Mouse (Mus musculus): ENCODE results near the gene Kcnma1. TPM values are rescaled to one million over a fixed set of nuclear protein-coding genes. Genes with fewer than 3 reads are reported as not detected.

Kcnma1 gene
- polyA plus RNA-seq, 1 experiment from 2014 or later = 2.8 TPM

DNA sequence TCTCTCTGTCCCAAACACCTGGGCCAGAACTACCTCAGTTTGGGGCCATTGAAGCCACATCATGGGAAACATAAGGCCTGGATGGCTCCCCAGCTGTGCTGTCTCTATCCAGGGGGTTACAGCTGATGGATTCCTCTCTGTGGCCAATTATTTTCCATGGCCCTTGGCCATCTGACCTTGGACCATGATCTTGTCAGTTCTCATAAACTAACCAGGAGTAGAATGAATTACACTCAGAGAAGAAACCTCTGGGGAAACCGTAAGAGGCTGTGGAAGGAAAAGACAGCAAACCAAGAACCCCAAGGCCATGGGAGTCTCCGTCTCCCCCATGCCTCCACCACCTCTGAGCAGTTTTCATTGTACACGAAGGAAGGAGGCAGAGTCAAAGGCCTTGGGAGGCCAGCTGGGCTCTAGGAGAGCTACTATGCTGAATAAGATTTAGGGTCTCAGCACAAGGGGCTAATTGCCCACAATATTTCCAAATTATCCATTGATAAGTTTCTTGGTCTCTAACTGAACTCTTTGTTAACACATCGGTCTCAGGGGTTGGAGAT is 491.6 kb downstream of the Kcnma1 start:
- in situ Hi-C loops (cut with MboI; ENCODE audit: low pct_unique_long_range_greater_than_20kb) = no loop called here
- ChIA-PET CTCF (interaction anchor here (1.1 kb wide), 1 partner anchor 9 kb away, joined by 3 read pairs; no protein-coding TSS in a partner anchor), POLR2A (no interaction called here)
- DNase-seq (ENCODE audit: low read depth, low spot score) (no peak), ATAC-seq (no peak)
- H3K27me3 ChIP-seq = peaks cover 4% of the 10 kb centered on the region
- no peak for TF ChIP-seq CTCF (IDR thresholded peaks at IDR 0.05)

DNA sequence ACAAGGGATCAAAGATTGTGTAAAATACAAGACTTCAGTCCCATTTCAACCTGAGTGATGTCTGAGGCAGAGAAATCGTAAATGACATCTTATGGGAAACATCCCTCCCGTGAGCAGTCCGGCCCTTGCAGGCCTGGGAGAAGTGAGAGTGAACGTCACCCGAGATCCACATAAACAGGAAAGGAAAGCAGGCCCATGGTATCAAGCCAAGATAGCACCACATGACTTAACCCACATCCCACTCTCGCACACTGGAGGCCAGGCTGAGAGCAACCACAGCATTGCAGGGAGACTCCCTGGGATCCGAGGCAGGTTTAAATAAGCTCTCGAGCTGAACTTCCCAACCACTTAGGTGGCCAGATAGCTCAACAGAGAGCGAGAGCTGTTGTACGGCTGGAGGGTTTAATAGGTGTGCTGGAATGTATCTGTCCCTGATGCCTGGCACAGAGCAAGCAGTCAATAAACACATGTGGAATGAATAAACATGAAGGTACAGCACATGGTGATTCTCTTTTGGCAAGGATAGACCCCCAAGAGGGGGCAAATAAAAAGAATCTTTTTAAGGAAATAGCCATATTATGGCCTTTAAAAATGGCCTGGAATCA is 493.1 kb downstream of the Kcnma1 start:
- peaks cover 4% of the 10 kb centered on the region for H3K27me3 ChIP-seq
- ChIA-PET POLR2A (no interaction called here), CTCF (interaction anchor here (1.1 kb wide), 1 partner anchor 10 kb away, joined by 3 read pairs; no protein-coding TSS in a partner anchor)
- ATAC-seq (no peak), DNase-seq (ENCODE audit: low read depth, low spot score) (no peak)
- no peak for TF ChIP-seq CTCF (IDR thresholded peaks at IDR 0.05)
- in situ Hi-C loops (cut with MboI; ENCODE audit: low pct_unique_long_range_greater_than_20kb) = no loop called here

DNA sequence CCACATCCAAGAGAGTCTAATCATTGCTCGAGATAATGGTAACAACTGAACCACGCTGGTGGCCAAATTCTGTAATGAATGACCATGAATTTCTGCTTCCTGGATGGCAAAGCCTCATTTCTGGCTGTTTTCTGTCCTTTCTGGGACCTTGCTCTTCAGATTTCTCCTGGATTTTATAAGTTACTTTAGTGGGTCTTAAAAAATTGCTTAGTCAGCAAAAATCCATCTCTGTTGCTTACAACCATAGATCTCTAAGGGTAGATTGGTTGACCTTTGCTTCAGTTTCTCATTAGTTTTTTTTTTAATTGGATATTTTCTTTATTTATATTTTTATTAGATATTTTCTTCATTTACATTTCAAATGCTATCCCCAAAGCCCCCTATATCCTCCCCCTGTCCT is 496.9 kb downstream of the Kcnma1 start:
- DNase-seq (ENCODE audit: low read depth, low spot score) (no peak), ATAC-seq (no peak)
- CTCF ChIA-PET = no interaction called here
- no peaks in the 10 kb centered on the region for H3K27me3 ChIP-seq
- POLR2A ChIA-PET = no interaction called here
- in situ Hi-C loops (cut with MboI; ENCODE audit: low pct_unique_long_range_greater_than_20kb) = no loop called here
- no peak for TF ChIP-seq CTCF (IDR thresholded peaks at IDR 0.05)

DNA sequence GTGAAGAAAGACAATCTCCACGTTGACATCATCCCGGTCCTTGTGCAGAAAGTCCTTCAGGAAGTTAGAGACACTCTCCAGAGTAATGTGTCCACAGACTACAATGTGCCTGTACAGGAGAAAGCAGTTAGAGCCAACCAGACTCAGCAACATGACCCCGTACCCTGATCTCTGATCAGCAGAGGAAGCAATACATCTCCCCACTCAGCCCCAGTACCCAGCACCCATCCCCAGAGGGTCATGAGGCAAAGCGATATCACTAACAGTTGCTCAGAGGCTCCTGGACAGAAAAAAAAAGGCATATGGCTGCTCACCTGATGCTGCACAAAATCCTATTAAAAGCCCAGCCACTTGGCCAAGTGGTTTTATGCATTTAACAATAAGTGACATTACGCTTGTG is 504.5 kb downstream of the Kcnma1 start:
- DNase-seq (ENCODE audit: low read depth, low spot score) (no peak), ATAC-seq (no peak)
- CTCF ChIA-PET = no interaction called here
- H3K27me3 ChIP-seq = peaks cover 3% of the 10 kb centered on the region
- TF ChIP-seq CTCF (IDR thresholded peaks at IDR 0.05) = no peak
- in situ Hi-C loops (cut with MboI; ENCODE audit: low pct_unique_long_range_greater_than_20kb) = no loop called here
- POLR2A ChIA-PET = no interaction called here

DNA sequence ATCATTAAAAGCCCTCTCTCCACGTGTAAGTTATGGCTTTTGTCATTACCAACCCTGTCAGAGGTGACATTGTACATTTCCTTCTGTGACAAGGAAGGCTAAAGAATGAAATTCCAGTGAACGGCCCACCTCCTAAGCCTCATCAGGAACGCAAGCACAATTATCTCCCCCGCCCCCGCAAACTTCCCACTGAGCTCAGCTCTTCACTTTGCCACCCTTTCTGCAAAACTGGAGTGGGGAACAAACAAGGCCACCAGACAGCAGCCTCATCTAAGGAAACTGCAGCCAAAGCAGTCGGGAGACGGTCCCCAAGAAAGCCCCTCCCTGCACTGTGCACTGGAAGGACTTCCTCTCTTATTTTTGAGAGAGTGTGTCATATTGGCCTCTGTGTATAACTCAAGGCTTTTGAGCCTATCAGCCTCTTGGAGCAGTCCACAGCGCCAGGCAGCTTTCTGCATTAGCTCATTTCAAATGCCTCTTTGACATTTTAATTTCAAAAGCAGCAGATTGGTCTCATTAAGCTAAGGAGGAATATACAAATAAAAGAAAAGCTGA is 512.0 kb downstream of the Kcnma1 start:
- in situ Hi-C loops (cut with MboI; ENCODE audit: low pct_unique_long_range_greater_than_20kb) = no loop called here
- TF ChIP-seq CTCF (IDR thresholded peaks at IDR 0.05) = no peak
- DNase-seq (ENCODE audit: low read depth, low spot score) (no peak), ATAC-seq (no peak)
- ChIA-PET POLR2A (no interaction called here), CTCF (no interaction called here)
- peaks cover 5% of the 10 kb centered on the region for H3K27me3 ChIP-seq

GRCm38 (mm10) chr14:23496801-23497200 is 517.5 kb downstream of the Kcnma1 start:
- no peak for ATAC-seq
- DNase-seq (ENCODE audit: low read depth, low spot score) = no peak
- no peak for TF ChIP-seq CTCF (IDR thresholded peaks at IDR 0.05)
- ChIA-PET POLR2A (interaction anchor here (0.6 kb wide), 1 partner anchor 70 kb away, joined by 3 read pairs; no protein-coding TSS in a partner anchor), CTCF (no interaction called here)
- H3K27me3 ChIP-seq = no peaks in the 10 kb centered on the region
- in situ Hi-C loops (cut with MboI; ENCODE audit: low pct_unique_long_range_greater_than_20kb) = no loop called here

GRCm38 (mm10) chr14:23496236-23496740 is 518.0 kb downstream of the Kcnma1 start:
- TF ChIP-seq CTCF (IDR thresholded peaks at IDR 0.05) = no peak
- CTCF ChIA-PET = no interaction called here
- DNase-seq (ENCODE audit: low read depth, low spot score) (no peak), ATAC-seq (no peak)
- H3K27me3 ChIP-seq = no peaks in the 10 kb centered on the region
- POLR2A ChIA-PET = interaction anchor here (0.6 kb wide), 1 partner anchor 69 kb away, joined by 3 read pairs; no protein-coding TSS in a partner anchor
- in situ Hi-C loops (cut with MboI; ENCODE audit: low pct_unique_long_range_greater_than_20kb) = no loop called here

GRCm38 (mm10) chr14:23494496-23494800 is 519.8 kb downstream of the Kcnma1 start:
- TF ChIP-seq CTCF (IDR thresholded peaks at IDR 0.05) = no peak
- ChIA-PET CTCF (interaction anchor here (1.0 kb wide), 1 partner anchor 10 kb away, joined by 3 read pairs; no protein-coding TSS in a partner anchor), POLR2A (no interaction called here)
- no peak for ATAC-seq
- in situ Hi-C loops (cut with MboI; ENCODE audit: low pct_unique_long_range_greater_than_20kb) = no loop called here
- H3K27me3 ChIP-seq = no peaks in the 10 kb centered on the region
- DNase-seq (ENCODE audit: low read depth, low spot score) = no peak

DNA sequence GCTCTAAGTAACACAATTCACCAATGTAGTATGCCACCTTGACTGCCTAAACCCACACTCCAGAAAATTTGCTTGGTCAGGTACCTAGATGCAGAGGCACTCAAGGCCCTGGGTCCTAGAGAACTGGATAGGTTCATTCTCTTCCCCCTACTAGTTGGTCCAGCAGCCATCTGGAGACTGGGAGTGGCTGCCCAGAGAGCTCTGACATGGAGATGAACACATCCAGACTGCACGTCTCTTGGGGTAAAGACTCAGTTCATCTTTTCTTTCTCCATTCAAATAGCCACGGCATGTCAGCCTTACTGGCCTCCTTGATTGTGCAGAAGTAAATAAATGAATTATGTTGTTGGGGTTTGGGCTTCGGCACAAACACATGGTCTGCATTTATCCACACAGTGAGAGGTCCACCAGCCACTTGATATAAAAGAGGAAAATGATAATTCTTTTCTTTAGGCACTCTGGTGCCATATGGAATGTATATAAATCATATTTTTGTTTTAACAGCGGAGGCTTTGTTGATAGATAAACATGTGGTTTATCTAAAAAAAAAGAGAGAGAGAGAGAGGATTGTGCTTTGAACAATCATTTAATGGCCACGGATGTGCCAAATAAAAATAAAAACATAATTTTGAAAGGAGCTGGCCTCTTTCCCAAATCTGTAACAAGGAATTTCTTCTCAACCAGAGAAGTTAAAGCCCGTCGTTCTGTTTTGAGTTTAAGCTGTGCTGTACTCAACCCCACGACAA is 520.4 kb downstream of the Kcnma1 start:
- H3K27me3 ChIP-seq = no peaks in the 10 kb centered on the region
- ATAC-seq (no peak), DNase-seq (ENCODE audit: low read depth, low spot score) (no peak)
- TF ChIP-seq CTCF (IDR thresholded peaks at IDR 0.05) = no peak
- POLR2A ChIA-PET = no interaction called here
- CTCF ChIA-PET = interaction anchor here (1.0 kb wide), 1 partner anchor 9 kb away, joined by 3 read pairs; no protein-coding TSS in a partner anchor
- in situ Hi-C loops (cut with MboI; ENCODE audit: low pct_unique_long_range_greater_than_20kb) = no loop called here

GRCm38 (mm10) chr14:23492581-23493360 is 521.5 kb downstream of the Kcnma1 start:
- no peak for DNase-seq (ENCODE audit: low read depth, low spot score)
- H3K27me3 ChIP-seq = no peaks in the 10 kb centered on the region
- no peak for TF ChIP-seq CTCF (IDR thresholded peaks at IDR 0.05)
- ATAC-seq = no peak
- in situ Hi-C loops (cut with MboI; ENCODE audit: low pct_unique_long_range_greater_than_20kb) = no loop called here
- ChIA-PET POLR2A (no interaction called here), CTCF (no interaction called here)
